Mouse (Mus musculus): ENCODE measurements around the gene Gm45140. TPM values are rescaled to one million over a fixed set of nuclear protein-coding genes. Genes with fewer than 3 reads are reported as not detected.

Gene Gm45140
- polyA plus RNA-seq, 1 experiment from 2014 or later, result 5.4 TPM

GRCm38 (mm10) chr6:87873104-87873503 lies 37.5 kb upstream of the Gm45140 start:
- H3K4me2 ChIP-seq (replicated peaks; ENCODE audit: low read depth, low read length), result no peak overlapping the region
- no peak overlapping the region for H3K27ac ChIP-seq (ENCODE audit: low read depth, low read length)
- WGBS, result 40% methylated on average over 1 of the region's 1 CpGs
- H3K27me3 ChIP-seq (ENCODE audit: control insufficient read depth, insufficient read depth, low read length), result no peaks in the 10 kb centered on the region
- ATAC-seq (ENCODE audit: low FRiP score, low TSS enrichment), result no peak
- H3K36me3 ChIP-seq (ENCODE audit: control insufficient read depth, insufficient read depth, low read length), result no peaks in the 10 kb centered on the region
- H3K9me3 ChIP-seq (ENCODE audit: control insufficient read depth, low read length), result no peaks in the 10 kb centered on the region
- no peak overlapping the region for H3K9ac ChIP-seq (ENCODE audit: low read depth, low read length)
- H3K4me3 ChIP-seq (ENCODE audit: low read length), result no peak overlapping the region
- no peaks in the 10 kb centered on the region for H3K4me1 ChIP-seq (ENCODE audit: control insufficient read depth, insufficient read depth, low read length)

DNA sequence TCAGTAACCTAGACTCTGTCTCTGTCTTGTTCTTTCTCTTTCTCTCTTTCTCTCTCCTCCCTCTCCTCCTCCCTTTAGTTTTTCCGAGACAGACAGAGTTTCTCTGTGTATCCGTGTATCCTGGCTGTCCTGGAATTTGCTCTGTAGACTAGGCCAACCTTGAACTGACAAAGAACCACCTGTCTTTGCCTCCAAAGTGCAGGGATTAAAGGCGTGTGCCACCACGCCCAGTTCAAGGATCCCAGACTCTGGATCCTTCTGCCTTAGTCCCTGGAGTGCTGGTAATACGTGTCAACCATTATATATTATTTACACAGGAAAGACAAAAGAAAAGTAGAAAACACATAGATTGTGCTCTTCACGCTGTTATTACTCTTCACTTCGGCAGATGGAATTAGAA lies 35.6 kb upstream of the Gm45140 start:
- Histone ChIP-seq H3K36me3 (ENCODE audit: control insufficient read depth, insufficient read depth, low read length) (no peaks in the 10 kb centered on the region), H3K4me1 (ENCODE audit: control insufficient read depth, insufficient read depth, low read length) (no peaks in the 10 kb centered on the region), H3K9ac (ENCODE audit: low read depth, low read length) (no peak overlapping the region), H3K4me3 (ENCODE audit: low read length) (no peak overlapping the region), H3K9me3 (ENCODE audit: control insufficient read depth, low read length) (no peaks in the 10 kb centered on the region), H3K27me3 (ENCODE audit: control insufficient read depth, insufficient read depth, low read length) (no peaks in the 10 kb centered on the region), H3K4me2 (replicated peaks; ENCODE audit: low read depth, low read length) (no peak overlapping the region), H3K27ac (ENCODE audit: low read depth, low read length) (no peak overlapping the region)
- WGBS, result 90% methylated on average over 7 of the region's 7 CpGs
- no peak for ATAC-seq (ENCODE audit: low FRiP score, low TSS enrichment)

GRCm38 (mm10) chr6:87870440-87870839 lies 34.8 kb upstream of the Gm45140 start:
- no peaks in the 10 kb centered on the region for H3K4me1 ChIP-seq (ENCODE audit: control insufficient read depth, insufficient read depth, low read length)
- H3K9ac ChIP-seq (ENCODE audit: low read depth, low read length), result no peak overlapping the region
- no peaks in the 10 kb centered on the region for H3K27me3 ChIP-seq (ENCODE audit: control insufficient read depth, insufficient read depth, low read length)
- 72% methylated on average over 1 of the region's 1 CpGs for WGBS
- ATAC-seq (ENCODE audit: low FRiP score, low TSS enrichment), result no peak
- H3K36me3 ChIP-seq (ENCODE audit: control insufficient read depth, insufficient read depth, low read length), result no peaks in the 10 kb centered on the region
- H3K27ac ChIP-seq (ENCODE audit: low read depth, low read length), result no peak overlapping the region
- H3K4me2 ChIP-seq (replicated peaks; ENCODE audit: low read depth, low read length), result no peak overlapping the region
- H3K4me3 ChIP-seq (ENCODE audit: low read length), result no peak overlapping the region
- no peaks in the 10 kb centered on the region for H3K9me3 ChIP-seq (ENCODE audit: control insufficient read depth, low read length)

GRCm38 (mm10) chr6:87868871-87869506 lies 33.4 kb upstream of the Gm45140 start:
- no peak overlapping the region for H3K27ac ChIP-seq (ENCODE audit: low read depth, low read length)
- ATAC-seq (ENCODE audit: low FRiP score, low TSS enrichment), result no peak
- no peak overlapping the region for H3K4me3 ChIP-seq (ENCODE audit: low read length)
- H3K9ac ChIP-seq (ENCODE audit: low read depth, low read length), result no peak overlapping the region
- H3K4me2 ChIP-seq (replicated peaks; ENCODE audit: low read depth, low read length), result no peak overlapping the region
- H3K4me1 ChIP-seq (ENCODE audit: control insufficient read depth, insufficient read depth, low read length), result no peaks in the 10 kb centered on the region
- no peaks in the 10 kb centered on the region for H3K27me3 ChIP-seq (ENCODE audit: control insufficient read depth, insufficient read depth, low read length)
- H3K9me3 ChIP-seq (ENCODE audit: control insufficient read depth, low read length), result no peaks in the 10 kb centered on the region
- WGBS, result 77% methylated on average over 9 of the region's 9 CpGs
- H3K36me3 ChIP-seq (ENCODE audit: control insufficient read depth, insufficient read depth, low read length), result no peaks in the 10 kb centered on the region

- no peak overlapping the region for H3K4me2 ChIP-seq (replicated peaks; ENCODE audit: low read depth, low read length)
- WGBS, result 77% methylated on average over 2 of the region's 2 CpGs
- H3K9ac ChIP-seq (ENCODE audit: low read depth, low read length), result no peak overlapping the region
- no peak overlapping the region for H3K4me3 ChIP-seq (ENCODE audit: low read length)
- no peak for ATAC-seq (ENCODE audit: low FRiP score, low TSS enrichment)
- H3K9me3 ChIP-seq (ENCODE audit: control insufficient read depth, low read length), result no peaks in the 10 kb centered on the region
- H3K27ac ChIP-seq (ENCODE audit: low read depth, low read length), result no peak overlapping the region
- no peaks in the 10 kb centered on the region for H3K36me3 ChIP-seq (ENCODE audit: control insufficient read depth, insufficient read depth, low read length)
- no peaks in the 10 kb centered on the region for H3K27me3 ChIP-seq (ENCODE audit: control insufficient read depth, insufficient read depth, low read length)
- no peaks in the 10 kb centered on the region for H3K4me1 ChIP-seq (ENCODE audit: control insufficient read depth, insufficient read depth, low read length)
These were observed 31.7 kb upstream of the Gm45140 start for GRCm38 (mm10) chr6:87867256-87867655.

GRCm38 (mm10) chr6:87866211-87866610 lies 30.6 kb upstream of the Gm45140 start:
- H3K27ac ChIP-seq (ENCODE audit: low read depth, low read length), result no peak overlapping the region
- no peaks in the 10 kb centered on the region for H3K27me3 ChIP-seq (ENCODE audit: control insufficient read depth, insufficient read depth, low read length)
- ATAC-seq (ENCODE audit: low FRiP score, low TSS enrichment), result no peak
- no peaks in the 10 kb centered on the region for H3K4me1 ChIP-seq (ENCODE audit: control insufficient read depth, insufficient read depth, low read length)
- no peak overlapping the region for H3K4me2 ChIP-seq (replicated peaks; ENCODE audit: low read depth, low read length)
- no peaks in the 10 kb centered on the region for H3K9me3 ChIP-seq (ENCODE audit: control insufficient read depth, low read length)
- no peaks in the 10 kb centered on the region for H3K36me3 ChIP-seq (ENCODE audit: control insufficient read depth, insufficient read depth, low read length)
- no peak overlapping the region for H3K9ac ChIP-seq (ENCODE audit: low read depth, low read length)
- WGBS, result 79% methylated on average over 6 of the region's 6 CpGs
- H3K4me3 ChIP-seq (ENCODE audit: low read length), result no peak overlapping the region

DNA sequence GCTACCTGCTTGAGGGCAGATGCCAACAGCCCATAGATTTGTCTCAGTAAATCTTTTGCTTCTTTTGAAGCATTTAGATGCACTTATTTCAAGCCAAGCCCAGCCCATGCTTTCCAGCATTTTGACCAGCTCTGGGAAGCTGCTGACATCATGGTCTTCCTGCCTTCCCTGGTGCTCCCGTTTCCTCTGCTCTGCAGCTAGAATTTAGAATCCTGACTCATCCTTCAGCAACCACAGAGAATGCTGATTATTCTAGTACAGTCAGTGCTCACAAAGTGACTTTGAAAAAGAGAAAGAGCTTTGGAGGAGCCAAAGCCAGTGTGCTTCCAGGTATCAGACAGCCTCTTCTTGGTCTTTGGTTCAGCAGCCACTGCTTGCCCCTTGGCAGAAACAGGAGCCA lies 21.5 kb upstream of the Gm45140 start:
- no peaks in the 10 kb centered on the region for H3K27me3 ChIP-seq (ENCODE audit: control insufficient read depth, insufficient read depth, low read length)
- no peaks in the 10 kb centered on the region for H3K9me3 ChIP-seq (ENCODE audit: control insufficient read depth, low read length)
- H3K9ac ChIP-seq (ENCODE audit: low read depth, low read length), result no peak overlapping the region
- H3K4me2 ChIP-seq (replicated peaks; ENCODE audit: low read depth, low read length), result no peak overlapping the region
- 47% methylated on average over 1 of the region's 1 CpGs for WGBS
- no peak overlapping the region for H3K27ac ChIP-seq (ENCODE audit: low read depth, low read length)
- H3K4me3 ChIP-seq (ENCODE audit: low read length), result no peak overlapping the region
- no peaks in the 10 kb centered on the region for H3K36me3 ChIP-seq (ENCODE audit: control insufficient read depth, insufficient read depth, low read length)
- ATAC-seq (ENCODE audit: low FRiP score, low TSS enrichment), result no peak
- H3K4me1 ChIP-seq (ENCODE audit: control insufficient read depth, insufficient read depth, low read length), result no peaks in the 10 kb centered on the region

- ATAC-seq (ENCODE audit: low FRiP score, low TSS enrichment), result no peak
- Histone ChIP-seq H3K36me3 (ENCODE audit: control insufficient read depth, insufficient read depth, low read length) (peaks cover 6% of the 10 kb centered on the region), H3K27ac (ENCODE audit: low read depth, low read length) (no peak overlapping the region), H3K4me1 (ENCODE audit: control insufficient read depth, insufficient read depth, low read length) (peaks cover 6% of the 10 kb centered on the region), H3K27me3 (ENCODE audit: control insufficient read depth, insufficient read depth, low read length) (no peaks in the 10 kb centered on the region), H3K9me3 (ENCODE audit: control insufficient read depth, low read length) (no peaks in the 10 kb centered on the region), H3K4me3 (ENCODE audit: low read length) (no peak overlapping the region), H3K9ac (ENCODE audit: low read depth, low read length) (no peak overlapping the region), H3K4me2 (replicated peaks; ENCODE audit: low read depth, low read length) (no peak overlapping the region)
- 85% methylated on average over 4 of the region's 4 CpGs for WGBS
These were observed 17.9 kb upstream of the Gm45140 start for GRCm38 (mm10) chr6:87853446-87853845.

GRCm38 (mm10) chr6:87851871-87852270 lies 16.3 kb upstream of the Gm45140 start:
- Histone ChIP-seq H3K4me3 (ENCODE audit: low read length) (no peak overlapping the region), H3K9ac (ENCODE audit: low read depth, low read length) (no peak overlapping the region)
- ATAC-seq (ENCODE audit: low FRiP score, low TSS enrichment), result no peak

More at GRCm38 (mm10) chr6:87851871-87852270, 16.3 kb upstream of the Gm45140 start:
- 78% methylated on average over 6 of the region's 6 CpGs for WGBS
- H3K27ac ChIP-seq (ENCODE audit: low read depth, low read length), result no peak overlapping the region
- H3K36me3 ChIP-seq (ENCODE audit: control insufficient read depth, insufficient read depth, low read length), result peaks cover 21% of the 10 kb centered on the region
- H3K4me2 ChIP-seq (replicated peaks; ENCODE audit: low read depth, low read length), result peak overlapping the region; percentile 72; the same call in 1 of the 2 replicates
- H3K9me3 ChIP-seq (ENCODE audit: control insufficient read depth, low read length), result no peaks in the 10 kb centered on the region
- H3K4me1 ChIP-seq (ENCODE audit: control insufficient read depth, insufficient read depth, low read length), result peaks cover 12% of the 10 kb centered on the region
- no peaks in the 10 kb centered on the region for H3K27me3 ChIP-seq (ENCODE audit: control insufficient read depth, insufficient read depth, low read length)
